Mouse (Mus musculus) stomach, embryonic 16.5 days (tissue): ENCODE measurements around the gene Adora1. TPM values are rescaled to one million over a fixed set of nuclear protein-coding genes. Genes with fewer than 3 reads are reported as not detected.

Experiments used
- ATAC-seq: fragments of 200-750 bp; cut with Nextera tagmentation; 2 replicates; pipeline ENCODE4 v1.8.0; 2017; ENCODE audit warnings: moderate number of reproducible peaks, moderate TSS enrichment; ENCODE audit not compliant: insufficient read depth, low FRiP score
- H3K27ac ChIP-seq: fragments of 300-500 bp; sonication (generic); 2 replicates; pipeline ENCODE4 v1.5.1; 2014; ENCODE audit warnings: low read length
- H3K27me3 ChIP-seq: fragments of 300-500 bp; sonication (generic); 2 replicates; pipeline ENCODE4 v1.6.1; 2014; ENCODE audit warnings: low read length, control low read depth, mixed read lengths; ENCODE audit not compliant: control insufficient read depth, insufficient read depth
- H3K36me3 ChIP-seq: fragments of 300-500 bp; sonication (generic); 2 replicates; pipeline ENCODE4 v1.6.1; 2014; ENCODE audit warnings: low read length; ENCODE audit not compliant: control insufficient read depth, insufficient read depth
- H3K4me1 ChIP-seq: fragments of 300-500 bp; sonication (generic); 2 replicates; pipeline ENCODE4 v1.6.1; 2014; ENCODE audit warnings: low read length, control low read depth, mixed read lengths; ENCODE audit not compliant: control insufficient read depth, insufficient read depth
- H3K4me2 ChIP-seq: fragments of 300-500 bp; sonication (generic); 2 replicates; pipeline ENCODE4 v1.6.1; 2014; ENCODE audit warnings: low read depth, low read length, mixed read lengths
- H3K4me3 ChIP-seq: fragments of 300-500 bp; sonication (generic); replicated peaks from 2 replicates; pipeline ENCODE4 v1.5.1; 2014; ENCODE audit warnings: mild to moderate bottlenecking, low read length
- H3K9ac ChIP-seq: fragments of 300-500 bp; sonication (generic); 2 replicates; pipeline ENCODE4 v1.6.1; 2014; ENCODE audit warnings: low read length
- H3K9me3 ChIP-seq: fragments of 300-500 bp; sonication (generic); replicated peaks from 2 replicates; pipeline ENCODE4 v1.6.1; 2016; ENCODE audit warnings: low read length, control low read depth; ENCODE audit not compliant: control insufficient read depth
- WGBS: fragments of 180-500 bp; shearing (Covaris S2); extraction: QIAGEN DNeasy Blood & Tissue Kit; methylation state at CpG from one replicate; pipeline ENCODE4 v1.1.7; 2014; 5-methylcytosine and 5-hydroxymethylcytosine counted together
- polyA plus RNA-seq: library from polyadenylated mRNA; unstranded; fragments of >200 nt; fragmentation: Nextera tagmentation; extraction: Ambion mirVana; gene quantifications from 2 replicates; pipeline ENCODE4 v1.2.1, GENCODE M21; 2015

Adora1 gene
- polyA plus RNA-seq, 1 experiment from 2014 or later = 15.3 TPM

- H3K9ac ChIP-seq = no peak overlapping the region
- no peaks in the 10 kb centered on the region for H3K9me3 ChIP-seq
- H3K27me3 ChIP-seq = no peaks in the 10 kb centered on the region
- 0 out of 2 replicates have a peak, but pooled peaks cover 7% of the 10 kb centered on the region for H3K4me1 ChIP-seq
- no peaks in the 10 kb centered on the region for H3K36me3 ChIP-seq
- H3K4me3 ChIP-seq = no peak overlapping the region
- no peak overlapping the region for H3K27ac ChIP-seq
- no peak overlapping the region for H3K4me2 ChIP-seq
- 45% methylated on average over 11 of the region's 11 CpGs for WGBS
- ATAC-seq = no peak
Observed at GRCm38 (mm10) chr1:134215751-134216628, 19.2 kb downstream of the Adora1 start.

GRCm38 (mm10) chr1:134215059-134215458 is 20.2 kb downstream of the Adora1 start:
- H3K4me1 ChIP-seq = 0 out of 2 replicates have a peak, but pooled peaks cover 7% of the 10 kb centered on the region
- no peak for ATAC-seq
- H3K27me3 ChIP-seq = no peaks in the 10 kb centered on the region

GRCm38 (mm10) chr1:134213405-134213804 is 21.8 kb downstream of the Adora1 start:
- Histone ChIP-seq H3K9ac (no peak overlapping the region), H3K27ac (peak overlapping the region; percentile 8; the same call in 1 of the 2 replicates), H3K4me1 (0 out of 2 replicates have a peak, but pooled peaks cover 7% of the 10 kb centered on the region), H3K4me3 (no peak overlapping the region), H3K27me3 (no peaks in the 10 kb centered on the region), H3K4me2 (no peak overlapping the region), H3K36me3 (no peaks in the 10 kb centered on the region), H3K9me3 (no peaks in the 10 kb centered on the region)
- WGBS = 54% methylated on average over 7 of the region's 7 CpGs
- no peak for ATAC-seq

More at GRCm38 (mm10) chr1:134215059-134215458, 20.2 kb downstream of the Adora1 start:
- WGBS = 60% methylated on average over 7 of the region's 7 CpGs
- Histone ChIP-seq H3K36me3 (no peaks in the 10 kb centered on the region), H3K9ac (no peak overlapping the region), H3K4me2 (no peak overlapping the region), H3K9me3 (no peaks in the 10 kb centered on the region), H3K4me3 (no peak overlapping the region), H3K27ac (no peak overlapping the region)

GRCm38 (mm10) chr1:134212351-134212750 is 22.9 kb downstream of the Adora1 start:
- Histone ChIP-seq H3K27ac (no peak overlapping the region), H3K4me2 (no peak overlapping the region), H3K9ac (no peak overlapping the region), H3K36me3 (no peaks in the 10 kb centered on the region), H3K4me1 (0 out of 2 replicates have a peak, but pooled peaks cover 7% of the 10 kb centered on the region), H3K9me3 (no peaks in the 10 kb centered on the region), H3K27me3 (no peaks in the 10 kb centered on the region), H3K4me3 (no peak overlapping the region)
- 75% methylated on average over 6 of the region's 6 CpGs for WGBS
- ATAC-seq = no peak

GRCm38 (mm10) chr1:134211631-134212030 is 23.6 kb downstream of the Adora1 start:
- no peak for ATAC-seq
- Histone ChIP-seq H3K27ac (no peak overlapping the region), H3K36me3 (no peaks in the 10 kb centered on the region), H3K4me3 (no peak overlapping the region), H3K4me2 (no peak overlapping the region), H3K9me3 (no peaks in the 10 kb centered on the region), H3K4me1 (0 out of 2 replicates have a peak, but pooled peaks cover 7% of the 10 kb centered on the region), H3K27me3 (no peaks in the 10 kb centered on the region), H3K9ac (no peak overlapping the region)
- 25% methylated on average over 2 of the region's 2 CpGs for WGBS

GRCm38 (mm10) chr1:134211043-134211442 is 24.2 kb downstream of the Adora1 start:
- no peak overlapping the region for H3K27ac ChIP-seq
- H3K4me1 ChIP-seq = 0 out of 2 replicates have a peak, but pooled peaks cover 6% of the 10 kb centered on the region
- H3K9ac ChIP-seq = no peak overlapping the region
- H3K4me3 ChIP-seq = no peak overlapping the region
- no peaks in the 10 kb centered on the region for H3K9me3 ChIP-seq
- ATAC-seq = no peak
- 53% methylated on average over 6 of the region's 6 CpGs for WGBS
- H3K27me3 ChIP-seq = no peaks in the 10 kb centered on the region
- H3K4me2 ChIP-seq = no peak overlapping the region
- H3K36me3 ChIP-seq = no peaks in the 10 kb centered on the region

GRCm38 (mm10) chr1:134210179-134210755 is 25.0 kb downstream of the Adora1 start:
- H3K27me3 ChIP-seq = no peaks in the 10 kb centered on the region
- H3K9ac ChIP-seq = no peak overlapping the region
- H3K27ac ChIP-seq = no peak overlapping the region
- H3K9me3 ChIP-seq = no peaks in the 10 kb centered on the region
- H3K4me1 ChIP-seq = 0 out of 2 replicates have a peak, but pooled peaks cover 5% of the 10 kb centered on the region
- no peak for ATAC-seq
- no peak overlapping the region for H3K4me2 ChIP-seq
- WGBS = 72% methylated on average over 6 of the region's 6 CpGs
- H3K4me3 ChIP-seq = no peak overlapping the region
- no peaks in the 10 kb centered on the region for H3K36me3 ChIP-seq

- Histone ChIP-seq H3K9me3 (no peaks in the 10 kb centered on the region), H3K4me3 (no peak overlapping the region), H3K9ac (no peak overlapping the region), H3K27me3 (no peaks in the 10 kb centered on the region), H3K4me1 (0 out of 2 replicates have a peak, but pooled peaks cover under 1% of the 10 kb centered on the region), H3K4me2 (no peak overlapping the region), H3K27ac (peak overlapping the region; percentile 26), H3K36me3 (no peaks in the 10 kb centered on the region)
- ATAC-seq = peak; percentile 63; the same call in 1 of the 2 replicates
- 20% methylated on average over 5 of the region's 5 CpGs for whole genome bisulfite sequencing
Observed at GRCm38 (mm10) chr1:134206085-134206484, 29.1 kb downstream of the Adora1 start.
